Mouse (Mus musculus): ENCODE data around the gene Tab1.

Gene Tab1

GRCm38 (mm10) chr15:80132993-80133586 lies at the start of gene Tab1:
Gene Tab1 (plus strand): TSS chr15:80133127.
- peak; percentile 92 for DNase-seq

GRCm38 (mm10) chr15:80083276-80083731 lies 49.6 kb upstream of the Tab1 start:
- peak; percentile 99 for DNase-seq

GRCm38 (mm10) chr15:80083740-80084139 lies 49.2 kb upstream of the Tab1 start:
- DNase-seq = no peak

GRCm38 (mm10) chr15:80087406-80088012 lies 45.4 kb upstream of the Tab1 start:
- DNase-seq = no peak

GRCm38 (mm10) chr15:80088637-80089036 lies 44.3 kb upstream of the Tab1 start:
- DNase-seq = peak; percentile 96

GRCm38 (mm10) chr15:80090155-80090554 lies 42.8 kb upstream of the Tab1 start:
- no peak for DNase-seq

- no peak for DNase-seq
Measured at GRCm38 (mm10) chr15:80090741-80091120, 42.2 kb upstream of the Tab1 start.

- peak; percentile 81 for DNase-seq
Measured at GRCm38 (mm10) chr15:80091121-80091955, 41.6 kb upstream of the Tab1 start, which contains the start of the genes Syngr1 and Rpl3. Gene Syngr1 (plus strand): TSS chr15:80091334. Gene Rpl3 (minus strand): TSS chr15:80091868.

- no peak for DNase-seq
Measured at GRCm38 (mm10) chr15:80092041-80092441, 40.9 kb upstream of the Tab1 start.

- no peak for DNase-seq
Measured at GRCm38 (mm10) chr15:80092599-80092998, 40.3 kb upstream of the Tab1 start.

- DNase-seq = no peak
Measured at GRCm38 (mm10) chr15:80094201-80094600, 38.7 kb upstream of the Tab1 start.

- no peak for DNase-seq
Measured at GRCm38 (mm10) chr15:80095596-80095995, 37.3 kb upstream of the Tab1 start.

GRCm38 (mm10) chr15:80096406-80096805 lies 36.5 kb upstream of the Tab1 start:
- no peak for DNase-seq

GRCm38 (mm10) chr15:80096946-80097881 lies 35.7 kb upstream of the Tab1 start:
- no peak for DNase-seq

- no peak for DNase-seq
Measured at GRCm38 (mm10) chr15:80097999-80098461, 34.9 kb upstream of the Tab1 start.

- peak; percentile 85 for DNase-seq
Measured at GRCm38 (mm10) chr15:80098809-80099208, 34.1 kb upstream of the Tab1 start.

- DNase-seq = no peak
Measured at GRCm38 (mm10) chr15:80099477-80099876, 33.5 kb upstream of the Tab1 start.

- DNase-seq = no peak
Measured at GRCm38 (mm10) chr15:80100196-80100595, 32.7 kb upstream of the Tab1 start.

- peak; percentile 86 for DNase-seq
Measured at GRCm38 (mm10) chr15:80100871-80101270, 32.1 kb upstream of the Tab1 start.

- DNase-seq = no peak
Measured at GRCm38 (mm10) chr15:80101503-80101902, 31.4 kb upstream of the Tab1 start.

GRCm38 (mm10) chr15:80102495-80102894 lies 30.4 kb upstream of the Tab1 start:
- no peak for DNase-seq
